Mouse (Mus musculus): ENCODE results near the gene Zdhhc20. TPM values are rescaled to one million over a fixed set of nuclear protein-coding genes. Genes with fewer than 3 reads are reported as not detected.
"Not testable (repeated sequence)": the region's sequence is repeated elsewhere in the genome, so short reads cannot be mapped to it uniquely, and the experiment has no call there.

The Zdhhc20 gene
- total RNA-seq, 2 experiments from 2014 or later, result 12.4 to 16.5 TPM

GRCm38 (mm10) chr14:57848061-57848460 is 42.0 kb downstream of the Zdhhc20 start:
- DNase-seq; intact Hi-C loops (cut with DNase I): not testable (repeated sequence)

- intact Hi-C loops (cut with DNase I), result no loop called here
- DNase-seq, result no peak
Measured at GRCm38 (mm10) chr14:57844535-57844934, 45.5 kb downstream of the Zdhhc20 start.

- intact Hi-C loops (cut with DNase I), result no loop called here
- DNase-seq, result no peak
Measured at GRCm38 (mm10) chr14:57835157-57835556, 54.9 kb downstream of the Zdhhc20 start.

GRCm38 (mm10) chr14:57833526-57833925 is 56.5 kb downstream of the Zdhhc20 start:
- DNase-seq, result no peak
- intact Hi-C loops (cut with DNase I), result no loop called here

GRCm38 (mm10) chr14:57827284-57827683 is 62.8 kb downstream of the Zdhhc20 start:
- intact Hi-C loops (cut with DNase I), result loop anchor here (2.0 to 5.0 kb wide), 4 partner anchors 28 to 145 kb away; partner anchors contain the start of genes Sap18 and Zdhhc20

GRCm38 (mm10) chr14:57825788-57826751 is 64.0 kb downstream of the Zdhhc20 start, which contains the start of the genes Ska3 and Mrpl57:
TSS of gene Ska3 (minus strand) at chr14:57826185.
TSS of gene Mrpl57 (plus strand) at chr14:57826234.
- peak; percentile 93 to 95 for DNase-seq
- intact Hi-C loops (cut with DNase I), result loop anchor here (2.0 to 5.0 kb wide), 4 partner anchors 27 to 144 kb away; partner anchors contain the start of genes Sap18 and Zdhhc20

More at GRCm38 (mm10) chr14:57827284-57827683, 62.8 kb downstream of the Zdhhc20 start:
- DNase-seq, result no peak

GRCm38 (mm10) chr14:57820839-57821238 is 69.2 kb downstream of the Zdhhc20 start:
- intact Hi-C loops (cut with DNase I), result no loop called here
- no peak for DNase-seq

- intact Hi-C loops (cut with DNase I), result no loop called here
- no peak for DNase-seq
Measured at GRCm38 (mm10) chr14:57811844-57812243, 78.2 kb downstream of the Zdhhc20 start.

- intact Hi-C loops (cut with DNase I), result no loop called here
- DNase-seq, result no peak
Measured at GRCm38 (mm10) chr14:57810886-57811285, 79.2 kb downstream of the Zdhhc20 start.

- peak in 1 of 2 experiments; percentile 18 for DNase-seq
- intact Hi-C loops (cut with DNase I), result no loop called here
Measured at GRCm38 (mm10) chr14:57808558-57808957, 81.5 kb downstream of the Zdhhc20 start.

GRCm38 (mm10) chr14:57803731-57804130 is 86.3 kb downstream of the Zdhhc20 start:
- intact Hi-C loops (cut with DNase I), result no loop called here

GRCm38 (mm10) chr14:57797991-57798931 is 91.8 kb downstream of the Zdhhc20 start, which contains the start of gene Sap18:
TSS of gene Sap18 (plus strand) at chr14:57798180.
- intact Hi-C loops (cut with DNase I), result loop anchor here (2.0 to 5.0 kb wide), 4 partner anchors 29 to 116 kb away; partner anchors contain the start of genes Mrpl57 and Ska3
- peak; percentile 96 for DNase-seq

More at GRCm38 (mm10) chr14:57803731-57804130, 86.3 kb downstream of the Zdhhc20 start:
- DNase-seq, result no peak

GRCm38 (mm10) chr14:57797551-57797950 is 92.5 kb downstream of the Zdhhc20 start:
- DNase-seq, result peak in 1 of 2 experiments; percentile 1
- intact Hi-C loops (cut with DNase I), result loop anchor here (5.0 kb wide), 2 partner anchors 90 to 115 kb away; no protein-coding TSS in a partner anchor

GRCm38 (mm10) chr14:57791171-57791570 is 98.9 kb downstream of the Zdhhc20 start:
- DNase-seq, result no peak
- intact Hi-C loops (cut with DNase I), result no loop called here

GRCm38 (mm10) chr14:57789759-57790158 is 100.3 kb downstream of the Zdhhc20 start:
- intact Hi-C loops (cut with DNase I), result no loop called here
- no peak for DNase-seq

- intact Hi-C loops (cut with DNase I), result no loop called here
- DNase-seq, result no peak
Measured at GRCm38 (mm10) chr14:57789311-57789710, 100.8 kb downstream of the Zdhhc20 start.

GRCm38 (mm10) chr14:57787406-57787805 is 102.7 kb downstream of the Zdhhc20 start:
- no peak for DNase-seq
- intact Hi-C loops (cut with DNase I), result no loop called here

Data from heart, postnatal 14 days (tissue).